Mouse (Mus musculus) embryonic facial prominence, embryonic 11.5 days (tissue): ENCODE measurements around the gene Urod. TPM values are rescaled to one million over a fixed set of nuclear protein-coding genes. Genes with fewer than 3 reads are reported as not detected.

ENCODE experiments used
- ATAC-seq: fragments of 200-750 bp; cut with Nextera tagmentation; replicated peaks from 2 replicates; pipeline ENCODE4 v1.8.0; 2017; ENCODE audit warnings: low read depth; ENCODE audit not compliant: insufficient number of reproducible peaks, low FRiP score, low TSS enrichment
- DNase-seq: peaks from one replicate; pipeline ENCODE4 v3.0.0-alpha.2; 2015; ENCODE audit warnings: low spot score
- H3K27ac ChIP-seq: fragments of 300-500 bp; sonication (generic); replicated peaks from 2 replicates; pipeline ENCODE4 v1.5.1; 2014; ENCODE audit warnings: mild to moderate bottlenecking, low read depth, low read length, control low read depth
- H3K27me3 ChIP-seq: fragments of 300-500 bp; sonication (generic); 2 replicates; pipeline ENCODE4 v1.6.1; 2014; ENCODE audit warnings: mild to moderate bottlenecking, low read length, moderate library complexity, mixed read lengths; ENCODE audit not compliant: control insufficient read depth, insufficient read depth
- H3K36me3 ChIP-seq: fragments of 300-500 bp; sonication (generic); replicated peaks from 2 replicates; pipeline ENCODE4 v1.6.1; 2014; ENCODE audit warnings: low read depth, mild to moderate bottlenecking, low read length, moderate library complexity, mixed read lengths; ENCODE audit not compliant: control insufficient read depth, insufficient read depth
- H3K4me1 ChIP-seq: fragments of 300-500 bp; sonication (generic); 2 replicates; pipeline ENCODE4 v1.6.1; 2014; ENCODE audit warnings: low read length, mixed read lengths; ENCODE audit not compliant: control insufficient read depth, insufficient read depth
- H3K4me2 ChIP-seq: fragments of 300-500 bp; sonication (generic); 2 replicates; pipeline ENCODE4 v1.6.1; 2014; ENCODE audit warnings: low read depth, mild to moderate bottlenecking, control low read depth, low read length, moderate library complexity
- H3K4me3 ChIP-seq: fragments of 300-500 bp; sonication (generic); 2 replicates; pipeline ENCODE4 v1.5.1; 2014; ENCODE audit warnings: low read depth, low read length, control low read depth
- H3K9ac ChIP-seq: fragments of 300-500 bp; sonication (generic); replicated peaks from 2 replicates; pipeline ENCODE4 v1.6.1; 2014; ENCODE audit warnings: mild to moderate bottlenecking, control low read depth, low read length
- H3K9me3 ChIP-seq: fragments of 300-500 bp; sonication (generic); replicated peaks from 2 replicates; pipeline ENCODE4 v1.6.1; 2016; ENCODE audit warnings: mild to moderate bottlenecking, low read length, inconsistent platforms, mixed read lengths; ENCODE audit not compliant: control insufficient read depth
- WGBS: fragments of 180-500 bp; shearing (Covaris S2); extraction: QIAGEN DNeasy Blood & Tissue Kit; methylation state at CpG from one replicate; pipeline ENCODE4 v1.1.7; 2014; 5-methylcytosine and 5-hydroxymethylcytosine counted together
- polyA plus RNA-seq: library from polyadenylated mRNA; unstranded; fragments of >200 nt; fragmentation: Nextera tagmentation; extraction: Ambion mirVana; gene quantifications from 2 replicates; pipeline ENCODE4 v1.2.1, GENCODE M21; 2014

The Urod gene
- polyA plus RNA-seq, 1 experiment from 2014 or later = 109 TPM

- H3K9ac ChIP-seq = no peak overlapping the region
- H3K27me3 ChIP-seq = no peaks in the 10 kb centered on the region
- H3K4me1 ChIP-seq = peaks cover 4% of the 10 kb centered on the region
- ATAC-seq = no peak
- DNase-seq = no peak
- no peak overlapping the region for H3K4me3 ChIP-seq
- H3K9me3 ChIP-seq = no peaks in the 10 kb centered on the region
- 87% methylated on average over 7 of the region's 7 CpGs for whole genome bisulfite sequencing
- H3K4me2 ChIP-seq = no peak overlapping the region
- H3K27ac ChIP-seq = no peak overlapping the region
- no peaks in the 10 kb centered on the region; the same call in 1 of the 2 replicates for H3K36me3 ChIP-seq
Measured at GRCm38 (mm10) chr4:117018327-117018726, 24.1 kb upstream of the Urod start.

GRCm38 (mm10) chr4:117017738-117018137 is 23.5 kb upstream of the Urod start:
- no peak overlapping the region for H3K27ac ChIP-seq
- no peaks in the 10 kb centered on the region for H3K27me3 ChIP-seq
- no peak for ATAC-seq
- no peaks in the 10 kb centered on the region for H3K9me3 ChIP-seq
- H3K36me3 ChIP-seq = no peaks in the 10 kb centered on the region; the same call in 1 of the 2 replicates
- peaks cover 4% of the 10 kb centered on the region for H3K4me1 ChIP-seq
- H3K4me3 ChIP-seq = no peak overlapping the region
- no peak for DNase-seq
- WGBS = 92% methylated on average over 2 of the region's 2 CpGs
- no peak overlapping the region for H3K4me2 ChIP-seq
- H3K9ac ChIP-seq = no peak overlapping the region

GRCm38 (mm10) chr4:117014901-117015415 is 20.7 kb upstream of the Urod start:
- H3K27me3 ChIP-seq = no peaks in the 10 kb centered on the region
- H3K4me2 ChIP-seq = no peak overlapping the region
- DNase-seq = no peak
- no peak overlapping the region for H3K4me3 ChIP-seq
- H3K9me3 ChIP-seq = no peaks in the 10 kb centered on the region
- H3K9ac ChIP-seq = no peak overlapping the region
- H3K36me3 ChIP-seq = no peaks in the 10 kb centered on the region
- H3K4me1 ChIP-seq = peaks cover under 1% of the 10 kb centered on the region; the same call in 1 of the 2 replicates
- WGBS = 63% methylated on average over 4 of the region's 4 CpGs
- no peak overlapping the region for H3K27ac ChIP-seq
- no peak for ATAC-seq

- Histone ChIP-seq H3K4me2 (no peak overlapping the region), H3K4me1 (no peaks in the 10 kb centered on the region), H3K36me3 (no peaks in the 10 kb centered on the region), H3K9ac (no peak overlapping the region), H3K9me3 (no peaks in the 10 kb centered on the region), H3K27me3 (no peaks in the 10 kb centered on the region), H3K27ac (no peak overlapping the region), H3K4me3 (no peak overlapping the region)
- no peak for DNase-seq
- WGBS = 88% methylated on average over 6 of the region's 6 CpGs
- ATAC-seq = no peak
Measured at GRCm38 (mm10) chr4:117013596-117013995, 19.4 kb upstream of the Urod start.

- Histone ChIP-seq H3K4me1 (no peaks in the 10 kb centered on the region), H3K9ac (no peak overlapping the region), H3K4me2 (no peak overlapping the region), H3K9me3 (no peaks in the 10 kb centered on the region), H3K36me3 (no peaks in the 10 kb centered on the region), H3K27me3 (no peaks in the 10 kb centered on the region), H3K4me3 (no peak overlapping the region), H3K27ac (no peak overlapping the region)
- DNase-seq (no peak), ATAC-seq (no peak)
- whole genome bisulfite sequencing = 88% methylated on average over 5 of the region's 5 CpGs
Measured at GRCm38 (mm10) chr4:117010231-117010630, 16.0 kb upstream of the Urod start.

- Histone ChIP-seq H3K27ac (no peak overlapping the region), H3K36me3 (no peaks in the 10 kb centered on the region), H3K27me3 (no peaks in the 10 kb centered on the region), H3K4me2 (no peak overlapping the region), H3K4me1 (peaks cover 2% of the 10 kb centered on the region; the same call in 1 of the 2 replicates), H3K9ac (no peak overlapping the region), H3K9me3 (no peaks in the 10 kb centered on the region), H3K4me3 (no peak overlapping the region)
- DNase-seq (no peak), ATAC-seq (no peak)
- 69% methylated on average over 3 of the region's 3 CpGs for WGBS
Measured at GRCm38 (mm10) chr4:117007058-117007457, 12.8 kb upstream of the Urod start.

- 76% methylated on average over 7 of the region's 7 CpGs for WGBS
Measured at GRCm38 (mm10) chr4:117005611-117006400, 11.6 kb upstream of the Urod start.

GRCm38 (mm10) chr4:117004649-117005048 is 10.4 kb upstream of the Urod start:
- H3K4me3 ChIP-seq = no peak overlapping the region
- 88% methylated on average over 4 of the region's 4 CpGs for WGBS
- H3K9ac ChIP-seq = no peak overlapping the region
- H3K27me3 ChIP-seq = no peaks in the 10 kb centered on the region
- H3K4me1 ChIP-seq = peaks cover 2% of the 10 kb centered on the region; the same call in 1 of the 2 replicates
- peaks cover 2% of the 10 kb centered on the region; the same call in 1 of the 2 replicates for H3K36me3 ChIP-seq
- H3K27ac ChIP-seq = no peak overlapping the region
- ATAC-seq (no peak), DNase-seq (no peak)
- H3K4me2 ChIP-seq = no peak overlapping the region
- H3K9me3 ChIP-seq = no peaks in the 10 kb centered on the region

More at GRCm38 (mm10) chr4:117005611-117006400, 11.6 kb upstream of the Urod start:
- no peak for DNase-seq
- H3K27me3 ChIP-seq = no peaks in the 10 kb centered on the region
- H3K4me2 ChIP-seq = no peak overlapping the region
- H3K4me3 ChIP-seq = no peak overlapping the region
- peaks cover 2% of the 10 kb centered on the region; the same call in 1 of the 2 replicates for H3K4me1 ChIP-seq
- H3K36me3 ChIP-seq = no peaks in the 10 kb centered on the region; the same call in 1 of the 2 replicates
- H3K9ac ChIP-seq = no peak overlapping the region
- no peak for ATAC-seq
- no peak overlapping the region for H3K27ac ChIP-seq
- no peaks in the 10 kb centered on the region for H3K9me3 ChIP-seq
